Mouse (Mus musculus): ENCODE results near the gene Aldoc. TPM values are rescaled to one million over a fixed set of nuclear protein-coding genes. Genes with fewer than 3 reads are reported as not detected.

Gene Aldoc
- polyA plus RNA-seq, 1 experiment from 2014 or later: 2.7 TPM

DNA sequence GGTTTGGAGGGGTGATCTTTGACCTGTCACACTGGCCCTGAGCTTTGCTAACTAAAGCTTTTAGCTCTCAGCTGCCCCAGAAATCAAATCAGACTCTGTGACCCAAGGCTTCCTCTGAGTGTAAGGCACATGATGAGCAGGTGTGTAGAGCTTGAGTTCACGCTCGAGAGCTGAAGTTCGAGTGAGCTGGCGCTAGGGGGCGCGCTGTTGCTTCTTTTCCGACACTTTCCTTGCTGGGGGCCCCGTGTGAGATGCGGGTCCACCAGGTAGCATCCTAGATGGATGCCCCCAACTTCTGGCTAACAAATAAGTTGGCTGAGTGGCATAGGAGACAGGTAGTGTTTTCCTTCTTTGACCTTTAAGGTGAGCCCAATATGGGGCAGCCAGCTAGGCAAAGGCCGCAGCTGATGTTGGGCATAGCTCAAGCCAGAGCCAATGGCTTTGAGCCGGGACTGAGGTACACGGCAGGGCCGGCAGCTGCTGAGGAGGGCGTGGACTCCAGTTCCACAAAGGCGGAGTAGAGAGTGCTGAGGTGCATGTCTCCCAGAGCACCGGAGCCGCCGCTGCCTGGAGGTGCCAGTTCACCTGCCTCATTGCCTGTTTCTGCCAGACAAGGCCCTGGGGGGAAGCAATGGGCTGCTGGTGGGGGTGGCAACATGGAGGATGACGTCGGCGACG, 35.7 kb downstream of the Aldoc start:
- Histone ChIP-seq H3K4me3 (ENCODE audit: low read depth, low read length) (no peak overlapping the region), H3K36me3 (replicated peaks; ENCODE audit: control insufficient read depth, insufficient read depth, low read depth, low read length) (no peaks in the 10 kb centered on the region), H3K4me2 (ENCODE audit: low read depth, low read length) (no peak overlapping the region), H3K27ac (replicated peaks; ENCODE audit: low read depth, low read length) (no peak overlapping the region), H3K9ac (replicated peaks; ENCODE audit: low read length) (no peak overlapping the region), H3K9me3 (replicated peaks; ENCODE audit: control insufficient read depth, low read length) (no peaks in the 10 kb centered on the region), H3K27me3 (ENCODE audit: control insufficient read depth, insufficient read depth, low read length) (no peaks in the 10 kb centered on the region), H3K4me1 (ENCODE audit: control insufficient read depth, insufficient read depth, low read length) (no peaks in the 10 kb centered on the region)
- peak; percentile 54 for DNase-seq (ENCODE audit: low spot score)
- WGBS: 11% methylated on average over 22 of the region's 22 CpGs
- no peak for ATAC-seq (replicated peaks; ENCODE audit: insufficient number of reproducible peaks, low FRiP score, low TSS enrichment, low read depth)

DNA sequence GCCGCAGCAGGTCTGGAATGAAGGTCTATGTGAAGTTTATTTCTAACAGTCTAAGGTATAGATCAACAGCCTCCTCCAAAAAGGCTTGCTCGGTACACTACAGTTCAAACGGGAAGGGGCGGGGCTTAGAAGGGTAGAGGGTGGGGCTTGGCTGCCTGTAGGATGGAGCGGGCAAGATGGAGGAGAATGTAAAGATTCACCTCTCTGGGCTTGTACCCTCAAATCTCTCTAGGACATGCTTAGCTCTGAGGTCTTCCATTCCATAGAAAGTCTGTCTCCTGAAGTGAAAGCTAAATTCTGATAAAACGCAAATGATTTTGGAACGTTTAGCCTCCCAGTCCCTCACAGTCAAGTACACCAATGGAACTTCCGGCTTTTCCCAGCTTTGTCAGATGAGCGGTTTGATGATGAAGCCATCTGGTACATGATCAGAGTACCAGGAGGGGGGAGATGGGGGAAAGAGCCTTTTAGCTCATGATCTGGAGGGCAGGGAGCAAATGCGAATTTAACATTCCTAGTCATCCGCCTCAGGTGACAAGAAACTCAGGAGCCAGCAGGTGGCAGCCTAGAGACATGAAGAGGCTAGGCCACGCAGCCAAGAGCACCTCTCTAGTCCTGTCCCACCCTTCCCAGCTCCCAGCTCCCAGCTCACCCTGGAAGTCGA, 37.5 kb downstream of the Aldoc start:
- H3K9ac ChIP-seq (replicated peaks; ENCODE audit: low read length): no peak overlapping the region
- peak overlapping the region; percentile 29; the same call in 1 of the 2 replicates for H3K4me2 ChIP-seq (ENCODE audit: low read depth, low read length)
- DNase-seq (ENCODE audit: low spot score) (peak; percentile 89), ATAC-seq (replicated peaks; ENCODE audit: insufficient number of reproducible peaks, low FRiP score, low TSS enrichment, low read depth) (peak; percentile 69)
- H3K36me3 ChIP-seq (replicated peaks; ENCODE audit: control insufficient read depth, insufficient read depth, low read depth, low read length): no peaks in the 10 kb centered on the region
- H3K4me3 ChIP-seq (ENCODE audit: low read depth, low read length): peak overlapping the region; percentile 9; the same call in 1 of the 2 replicates
- no peak overlapping the region for H3K27ac ChIP-seq (replicated peaks; ENCODE audit: low read depth, low read length)
- 12% methylated on average over 13 of the region's 13 CpGs for WGBS
- H3K27me3 ChIP-seq (ENCODE audit: control insufficient read depth, insufficient read depth, low read length): no peaks in the 10 kb centered on the region
- H3K4me1 ChIP-seq (ENCODE audit: control insufficient read depth, insufficient read depth, low read length): no peaks in the 10 kb centered on the region
- H3K9me3 ChIP-seq (replicated peaks; ENCODE audit: control insufficient read depth, low read length): no peaks in the 10 kb centered on the region

DNA sequence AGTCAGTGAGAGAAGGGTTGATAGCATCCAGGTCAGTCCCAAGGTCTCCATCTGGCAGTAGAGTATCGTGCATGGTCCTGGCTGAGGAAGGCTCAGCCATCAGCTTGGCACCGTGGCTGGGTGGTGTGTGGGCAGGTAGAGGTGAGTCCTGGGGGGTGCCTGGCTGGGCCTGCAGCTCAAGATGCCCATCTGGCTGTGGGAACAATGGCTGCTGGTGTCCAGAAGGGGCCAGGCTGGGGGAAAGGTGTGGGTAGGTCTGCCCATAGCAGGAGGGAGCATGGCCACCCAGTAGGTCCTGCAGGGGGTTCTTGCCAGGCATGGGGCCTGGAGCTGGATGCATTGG, 38.0 kb downstream of the Aldoc start:
- H3K4me3 ChIP-seq (ENCODE audit: low read depth, low read length): no peak overlapping the region
- H3K36me3 ChIP-seq (replicated peaks; ENCODE audit: control insufficient read depth, insufficient read depth, low read depth, low read length): no peaks in the 10 kb centered on the region
- H3K4me2 ChIP-seq (ENCODE audit: low read depth, low read length): no peak overlapping the region
- ATAC-seq (replicated peaks; ENCODE audit: insufficient number of reproducible peaks, low FRiP score, low TSS enrichment, low read depth) (peak; percentile 14; the same call in 1 of the 2 replicates), DNase-seq (ENCODE audit: low spot score) (no peak)
- 58% methylated on average over 2 of the region's 2 CpGs for WGBS
- no peaks in the 10 kb centered on the region for H3K27me3 ChIP-seq (ENCODE audit: control insufficient read depth, insufficient read depth, low read length)
- H3K4me1 ChIP-seq (ENCODE audit: control insufficient read depth, insufficient read depth, low read length): no peaks in the 10 kb centered on the region
- no peak overlapping the region for H3K27ac ChIP-seq (replicated peaks; ENCODE audit: low read depth, low read length)
- no peaks in the 10 kb centered on the region for H3K9me3 ChIP-seq (replicated peaks; ENCODE audit: control insufficient read depth, low read length)
- no peak overlapping the region for H3K9ac ChIP-seq (replicated peaks; ENCODE audit: low read length)

DNA sequence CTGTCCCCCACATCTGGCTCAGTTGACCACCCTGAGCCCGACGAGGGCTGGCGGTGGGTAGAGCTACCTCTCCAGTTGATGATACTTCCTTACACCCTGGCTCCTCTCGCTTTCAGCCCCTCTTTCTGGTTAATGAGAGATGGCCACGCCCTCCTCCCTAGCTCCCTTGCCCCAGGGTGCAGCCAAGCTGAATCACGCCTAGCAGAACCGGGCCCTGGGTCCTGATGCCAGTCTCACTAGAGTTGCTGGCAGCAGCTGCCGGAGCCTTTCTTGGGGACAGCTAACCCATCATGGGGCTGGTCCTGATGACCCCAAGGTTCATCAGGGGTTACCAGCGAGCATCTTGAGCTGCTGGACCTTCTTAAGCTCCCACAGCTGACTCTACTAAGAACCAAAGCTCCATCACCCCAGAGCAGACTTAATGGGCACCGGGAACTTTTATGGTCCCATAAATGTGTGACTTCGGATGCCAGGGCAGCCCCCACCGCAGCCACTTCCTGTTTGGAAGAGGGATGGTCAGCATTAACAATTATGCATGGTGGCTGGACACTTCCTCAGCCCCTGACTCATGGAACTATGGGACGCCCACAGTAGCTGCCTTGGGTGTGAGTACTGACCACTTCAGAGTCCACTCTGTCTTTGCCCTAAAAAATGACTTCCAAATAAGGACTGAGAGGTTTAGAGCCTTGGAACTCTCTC, 40.7 kb downstream of the Aldoc start:
- no peak for DNase-seq (ENCODE audit: low spot score)
- Histone ChIP-seq H3K4me3 (ENCODE audit: low read depth, low read length) (no peak overlapping the region), H3K4me1 (ENCODE audit: control insufficient read depth, insufficient read depth, low read length) (no peaks in the 10 kb centered on the region), H3K4me2 (ENCODE audit: low read depth, low read length) (no peak overlapping the region), H3K9me3 (replicated peaks; ENCODE audit: control insufficient read depth, low read length) (no peaks in the 10 kb centered on the region), H3K9ac (replicated peaks; ENCODE audit: low read length) (no peak overlapping the region), H3K27me3 (ENCODE audit: control insufficient read depth, insufficient read depth, low read length) (no peaks in the 10 kb centered on the region), H3K36me3 (replicated peaks; ENCODE audit: control insufficient read depth, insufficient read depth, low read depth, low read length) (no peaks in the 10 kb centered on the region), H3K27ac (replicated peaks; ENCODE audit: low read depth, low read length) (no peak overlapping the region)
- no peak for ATAC-seq (replicated peaks; ENCODE audit: insufficient number of reproducible peaks, low FRiP score, low TSS enrichment, low read depth)
- 78% methylated on average over 13 of the region's 13 CpGs for WGBS

DNA sequence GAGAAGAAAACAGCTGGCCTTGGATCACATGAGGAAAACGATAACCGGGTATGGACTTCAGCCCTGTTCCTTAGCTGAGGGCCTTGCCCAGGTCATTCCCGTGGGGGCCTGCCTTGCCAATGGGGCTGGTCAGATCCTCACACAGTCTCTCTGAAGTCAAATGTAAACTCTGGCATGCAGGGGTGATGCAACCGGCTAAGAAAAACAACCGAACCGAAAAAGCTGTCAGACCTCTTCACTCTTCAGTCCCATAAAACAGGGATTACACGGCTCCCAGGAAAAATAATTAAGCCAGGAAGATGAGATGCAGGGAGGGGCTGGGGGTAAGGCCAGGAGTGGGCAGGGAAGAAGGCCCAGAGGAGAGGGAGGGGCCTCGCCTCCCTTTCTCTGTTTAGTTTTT, 41.3 kb downstream of the Aldoc start:
- DNase-seq (ENCODE audit: low spot score) (no peak), ATAC-seq (replicated peaks; ENCODE audit: insufficient number of reproducible peaks, low FRiP score, low TSS enrichment, low read depth) (no peak)
- WGBS: 46% methylated on average over 8 of the region's 8 CpGs
- Histone ChIP-seq H3K4me1 (ENCODE audit: control insufficient read depth, insufficient read depth, low read length) (no peaks in the 10 kb centered on the region), H3K27me3 (ENCODE audit: control insufficient read depth, insufficient read depth, low read length) (no peaks in the 10 kb centered on the region), H3K4me3 (ENCODE audit: low read depth, low read length) (no peak overlapping the region), H3K27ac (replicated peaks; ENCODE audit: low read depth, low read length) (no peak overlapping the region), H3K9ac (replicated peaks; ENCODE audit: low read length) (no peak overlapping the region), H3K36me3 (replicated peaks; ENCODE audit: control insufficient read depth, insufficient read depth, low read depth, low read length) (no peaks in the 10 kb centered on the region), H3K9me3 (replicated peaks; ENCODE audit: control insufficient read depth, low read length) (no peaks in the 10 kb centered on the region), H3K4me2 (ENCODE audit: low read depth, low read length) (no peak overlapping the region)

DNA sequence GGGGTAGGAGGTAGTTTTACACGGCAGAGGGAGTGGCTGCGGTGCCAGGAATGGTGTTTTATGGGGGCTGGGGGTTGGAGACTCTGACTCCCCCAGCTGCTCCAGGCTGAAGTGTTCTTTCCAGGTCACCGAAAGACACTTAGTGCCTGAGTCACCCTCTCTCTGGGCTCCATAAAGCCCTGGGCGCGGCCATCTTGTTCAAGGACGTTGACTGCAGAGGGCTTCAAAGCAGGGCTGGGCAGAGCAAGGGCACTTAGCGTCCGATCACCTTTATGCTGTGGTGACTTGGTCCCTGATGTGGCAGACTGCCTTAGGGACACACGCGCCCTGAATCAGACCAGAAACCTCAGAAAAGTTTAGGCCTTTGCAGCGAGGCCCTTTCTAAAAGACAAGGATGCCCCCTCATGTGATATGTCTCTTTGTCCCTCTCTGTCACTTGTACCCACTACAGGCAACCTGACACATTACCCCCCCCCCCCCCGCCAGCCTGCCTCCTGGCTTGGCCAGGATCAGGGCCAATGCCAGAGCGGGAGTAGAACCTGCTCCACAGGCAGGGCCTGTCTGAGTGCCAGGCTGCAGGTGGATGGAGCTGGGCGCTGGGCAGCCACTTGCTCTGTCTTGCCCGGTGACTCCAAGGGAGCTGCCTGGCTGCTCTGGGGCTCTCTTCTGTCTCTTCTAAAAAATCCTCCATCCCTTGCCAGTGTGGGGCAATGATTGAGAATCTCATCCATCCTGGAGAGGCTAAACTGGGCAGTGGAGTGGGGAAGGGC, 44.9 kb downstream of the Aldoc start:
- ATAC-seq (replicated peaks; ENCODE audit: insufficient number of reproducible peaks, low FRiP score, low TSS enrichment, low read depth) (no peak), DNase-seq (ENCODE audit: low spot score) (no peak)
- no peaks in the 10 kb centered on the region for H3K9me3 ChIP-seq (replicated peaks; ENCODE audit: control insufficient read depth, low read length)
- no peak overlapping the region for H3K4me3 ChIP-seq (ENCODE audit: low read depth, low read length)
- no peaks in the 10 kb centered on the region for H3K4me1 ChIP-seq (ENCODE audit: control insufficient read depth, insufficient read depth, low read length)
- no peaks in the 10 kb centered on the region for H3K27me3 ChIP-seq (ENCODE audit: control insufficient read depth, insufficient read depth, low read length)
- 91% methylated on average over 14 of the region's 15 CpGs for WGBS
- H3K36me3 ChIP-seq (replicated peaks; ENCODE audit: control insufficient read depth, insufficient read depth, low read depth, low read length): no peaks in the 10 kb centered on the region
- no peak overlapping the region for H3K4me2 ChIP-seq (ENCODE audit: low read depth, low read length)
- no peak overlapping the region for H3K9ac ChIP-seq (replicated peaks; ENCODE audit: low read length)
- no peak overlapping the region for H3K27ac ChIP-seq (replicated peaks; ENCODE audit: low read depth, low read length)

DNA sequence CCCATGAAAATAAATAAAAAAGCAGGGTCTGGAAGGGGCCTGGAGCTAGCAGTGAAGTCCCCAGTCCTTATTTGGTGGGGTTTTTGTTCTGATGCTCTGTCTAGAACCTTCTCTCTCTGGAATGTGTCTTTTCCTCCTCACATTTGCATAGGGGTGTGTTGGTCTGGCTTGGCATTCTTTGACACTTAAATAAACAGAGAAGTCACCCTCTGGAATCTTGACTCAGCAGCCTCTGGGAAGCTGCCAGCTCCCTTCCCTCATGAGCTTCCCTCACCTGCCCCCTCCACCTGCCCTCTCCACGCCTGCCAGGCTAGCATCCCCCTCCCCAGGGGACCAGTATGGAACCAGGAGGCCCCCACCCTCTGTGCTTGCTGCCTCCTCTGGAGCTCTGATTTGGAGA, 47.6 kb downstream of the Aldoc start:
- WGBS: 42% methylated on average over 1 of the region's 1 CpGs
- no peak for DNase-seq (ENCODE audit: low spot score)
- H3K27me3 ChIP-seq (ENCODE audit: control insufficient read depth, insufficient read depth, low read length): no peaks in the 10 kb centered on the region
- H3K4me3 ChIP-seq (ENCODE audit: low read depth, low read length): no peak overlapping the region
- H3K36me3 ChIP-seq (replicated peaks; ENCODE audit: control insufficient read depth, insufficient read depth, low read depth, low read length): no peaks in the 10 kb centered on the region
- no peaks in the 10 kb centered on the region for H3K9me3 ChIP-seq (replicated peaks; ENCODE audit: control insufficient read depth, low read length)
- H3K27ac ChIP-seq (replicated peaks; ENCODE audit: low read depth, low read length): no peak overlapping the region
- no peak for ATAC-seq (replicated peaks; ENCODE audit: insufficient number of reproducible peaks, low FRiP score, low TSS enrichment, low read depth)
- no peak overlapping the region for H3K4me2 ChIP-seq (ENCODE audit: low read depth, low read length)
- H3K4me1 ChIP-seq (ENCODE audit: control insufficient read depth, insufficient read depth, low read length): 0 out of 2 replicates have a peak, but pooled peaks cover 3% of the 10 kb centered on the region
- H3K9ac ChIP-seq (replicated peaks; ENCODE audit: low read length): no peak overlapping the region

Measured in embryonic facial prominence, embryonic 11.5 days (tissue).